Mouse (Mus musculus): ENCODE results near the gene Slc22a7. TPM values are rescaled to one million over a fixed set of nuclear protein-coding genes. Genes with fewer than 3 reads are reported as not detected.

Gene Slc22a7
- total RNA-seq, 2 experiments from 2014 or later = not detected

- DNase-seq = peak; percentile 48
- no peak for TF ChIP-seq CTCF (IDR thresholded peaks at IDR 0.05)
- Histone ChIP-seq H3K4me3 (peak overlapping the region; percentile 66), H3K27ac (no peak overlapping the region)
- intact Hi-C loops (cut with DNase I) = no loop called here
These were observed 16.9 kb upstream of the Slc22a7 start for GRCm38 (mm10) chr17:46455110-46455691.

GRCm38 (mm10) chr17:46454539-46454938 is 16.3 kb upstream of the Slc22a7 start:
- TF ChIP-seq CTCF (IDR thresholded peaks at IDR 0.05) = no peak
- Histone ChIP-seq H3K4me3 (peak overlapping the region; percentile 66), H3K27ac (no peak overlapping the region)
- no peak for DNase-seq
- intact Hi-C loops (cut with DNase I) = no loop called here

GRCm38 (mm10) chr17:46453970-46454411 is 15.7 kb upstream of the Slc22a7 start:
- intact Hi-C loops (cut with DNase I) = no loop called here
- no peak overlapping the region for H3K27ac ChIP-seq
- peak overlapping the region; percentile 66 for H3K4me3 ChIP-seq
- peak; percentile 14; the same call in 1 of the 2 replicates for TF ChIP-seq CTCF (IDR thresholded peaks at IDR 0.05)
- no peak for DNase-seq

- Histone ChIP-seq H3K4me3 (no peak overlapping the region), H3K27ac (no peak overlapping the region)
- no peak for TF ChIP-seq CTCF (IDR thresholded peaks at IDR 0.05)
- intact Hi-C loops (cut with DNase I) = no loop called here
- DNase-seq = no peak
These were observed 15.2 kb upstream of the Slc22a7 start for GRCm38 (mm10) chr17:46453302-46453948.

- intact Hi-C loops (cut with DNase I) = no loop called here
- no peak for TF ChIP-seq CTCF (IDR thresholded peaks at IDR 0.05)
- no peak for DNase-seq
- no peak overlapping the region for H3K4me3 ChIP-seq
- no peak overlapping the region for H3K27ac ChIP-seq
These were observed 14.4 kb upstream of the Slc22a7 start for GRCm38 (mm10) chr17:46452683-46453082.

- no peak for TF ChIP-seq CTCF (IDR thresholded peaks at IDR 0.05)
- H3K27ac ChIP-seq = no peak overlapping the region
- no peak overlapping the region for H3K4me3 ChIP-seq
- DNase-seq = no peak
- intact Hi-C loops (cut with DNase I) = no loop called here
These were observed 8.0 kb upstream of the Slc22a7 start for GRCm38 (mm10) chr17:46446264-46446663.

GRCm38 (mm10) chr17:46444839-46445579 is 6.8 kb upstream of the Slc22a7 start:
- Histone ChIP-seq H3K4me3 (peak overlapping the region; percentile 55), H3K27ac (no peak overlapping the region)
- intact Hi-C loops (cut with DNase I) = no loop called here
- DNase-seq = no peak
- no peak for TF ChIP-seq CTCF (IDR thresholded peaks at IDR 0.05)

- TF ChIP-seq CTCF (IDR thresholded peaks at IDR 0.05) = no peak
- Histone ChIP-seq H3K4me3 (no peak overlapping the region), H3K27ac (no peak overlapping the region)
- intact Hi-C loops (cut with DNase I) = no loop called here
- no peak for DNase-seq
These were observed 919 bp upstream of the Slc22a7 start for GRCm38 (mm10) chr17:46439176-46439575.

- no peak overlapping the region for H3K27ac ChIP-seq
- DNase-seq = peak; percentile 74
- intact Hi-C loops (cut with DNase I) = no loop called here
- peak; percentile 67 for TF ChIP-seq CTCF (IDR thresholded peaks at IDR 0.05)
- no peak overlapping the region for H3K4me3 ChIP-seq
These were observed 1.4 kb downstream of the Slc22a7 start for GRCm38 (mm10) chr17:46436672-46437366.

- DNase-seq = peak; percentile 47
- no peak for TF ChIP-seq CTCF (IDR thresholded peaks at IDR 0.05)
- Histone ChIP-seq H3K27ac (no peak overlapping the region), H3K4me3 (peak overlapping the region; percentile 11; the same call in 1 of the 2 replicates)
- intact Hi-C loops (cut with DNase I) = no loop called here
These were observed 4.6 kb downstream of the Slc22a7 start for GRCm38 (mm10) chr17:46433627-46434026.

- intact Hi-C loops (cut with DNase I) = no loop called here
- Histone ChIP-seq H3K27ac (no peak within 1 kb of the TSS), H3K4me3 (no peak within 1 kb of the TSS)
- no peak for DNase-seq
- no peak for TF ChIP-seq CTCF (IDR thresholded peaks at IDR 0.05)
These were observed 9.4 kb downstream of the Slc22a7 start, which contains the start of gene Crip3 for GRCm38 (mm10) chr17:46428761-46429414. Gene Crip3, plus strand, starts transcription at chr17:46428926.

GRCm38 (mm10) chr17:46426496-46426895 is 11.8 kb downstream of the Slc22a7 start:
- intact Hi-C loops (cut with DNase I) = no loop called here
- DNase-seq = peak; percentile 42

More at GRCm38 (mm10) chr17:46426496-46426895, 11.8 kb downstream of the Slc22a7 start:
- no peak overlapping the region for H3K27ac ChIP-seq
- no peak overlapping the region for H3K4me3 ChIP-seq
- TF ChIP-seq CTCF (IDR thresholded peaks at IDR 0.05) = no peak
